Mouse (Mus musculus) lung, postnatal 36 days (tissue): ENCODE data around the gene B130006D01Rik.
"Not testable (repeated sequence)": the region's sequence is repeated elsewhere in the genome, so short reads cannot be mapped to it uniquely, and the experiment has no call there.

ENCODE experiments used
- DNase-seq: peaks from one replicate; pipeline ENCODE4 v3.0.0; 2022; ENCODE audit warnings: mixed read lengths

Gene B130006D01Rik

GRCm38 (mm10) chr11:95713811-95714241 is 9.6 kb upstream of the B130006D01Rik start:
- peak; percentile 52 for DNase-seq

- DNase-seq: no peak
Observed at GRCm38 (mm10) chr11:95714411-95714810, 9.0 kb upstream of the B130006D01Rik start.

- no peak for DNase-seq
Observed at GRCm38 (mm10) chr11:95716136-95716535, 7.3 kb upstream of the B130006D01Rik start.

GRCm38 (mm10) chr11:95719356-95719755 is 4.0 kb upstream of the B130006D01Rik start:
- no peak for DNase-seq

- no peak for DNase-seq
Observed at GRCm38 (mm10) chr11:95724466-95724865, 1.1 kb downstream of the B130006D01Rik start.

- no peak for DNase-seq
Observed at GRCm38 (mm10) chr11:95726156-95726555, 2.8 kb downstream of the B130006D01Rik start.

- no peak for DNase-seq
Observed at GRCm38 (mm10) chr11:95727947-95728346, 4.6 kb downstream of the B130006D01Rik start.

- DNase-seq: no peak
Observed at GRCm38 (mm10) chr11:95728916-95729907, 5.8 kb downstream of the B130006D01Rik start.

- DNase-seq: no peak
Observed at GRCm38 (mm10) chr11:95734485-95734884, 11.1 kb downstream of the B130006D01Rik start.

GRCm38 (mm10) chr11:95737811-95738210 is 14.4 kb downstream of the B130006D01Rik start:
- DNase-seq: peak; percentile 75

GRCm38 (mm10) chr11:95744521-95744920 is 21.1 kb downstream of the B130006D01Rik start:
- DNase-seq: peak; percentile 32

- no peak for DNase-seq
Observed at GRCm38 (mm10) chr11:95746821-95747220, 23.4 kb downstream of the B130006D01Rik start.

GRCm38 (mm10) chr11:95748331-95748730 is 24.9 kb downstream of the B130006D01Rik start:
- DNase-seq: no peak

- DNase-seq: no peak
Observed at GRCm38 (mm10) chr11:95749619-95750018, 26.2 kb downstream of the B130006D01Rik start.

- DNase-seq: peak; percentile 95
Observed at GRCm38 (mm10) chr11:95750995-95751394, 27.6 kb downstream of the B130006D01Rik start.

GRCm38 (mm10) chr11:95755137-95755536 is 31.8 kb downstream of the B130006D01Rik start:
- not testable (repeated sequence) for DNase-seq

- no peak for DNase-seq
Observed at GRCm38 (mm10) chr11:95760521-95760920, 37.1 kb downstream of the B130006D01Rik start.

- DNase-seq: peak; percentile 35
Observed at GRCm38 (mm10) chr11:95762996-95763395, 39.6 kb downstream of the B130006D01Rik start.

GRCm38 (mm10) chr11:95764806-95765205 is 41.4 kb downstream of the B130006D01Rik start:
- DNase-seq: no peak

GRCm38 (mm10) chr11:95765334-95765733 is 41.9 kb downstream of the B130006D01Rik start:
- peak; percentile 37 for DNase-seq

GRCm38 (mm10) chr11:95768244-95768643 is 44.9 kb downstream of the B130006D01Rik start:
- no peak for DNase-seq

GRCm38 (mm10) chr11:95769208-95769607 is 45.8 kb downstream of the B130006D01Rik start:
- DNase-seq: no peak

GRCm38 (mm10) chr11:95770720-95771364 is 47.5 kb downstream of the B130006D01Rik start:
- DNase-seq: peak; percentile 74

- DNase-seq: no peak
Observed at GRCm38 (mm10) chr11:95771665-95772064, 48.3 kb downstream of the B130006D01Rik start.
